Mouse (Mus musculus): Measurements from ENCODE around the gene Sgpp2.

Sgpp2 gene

DNA sequence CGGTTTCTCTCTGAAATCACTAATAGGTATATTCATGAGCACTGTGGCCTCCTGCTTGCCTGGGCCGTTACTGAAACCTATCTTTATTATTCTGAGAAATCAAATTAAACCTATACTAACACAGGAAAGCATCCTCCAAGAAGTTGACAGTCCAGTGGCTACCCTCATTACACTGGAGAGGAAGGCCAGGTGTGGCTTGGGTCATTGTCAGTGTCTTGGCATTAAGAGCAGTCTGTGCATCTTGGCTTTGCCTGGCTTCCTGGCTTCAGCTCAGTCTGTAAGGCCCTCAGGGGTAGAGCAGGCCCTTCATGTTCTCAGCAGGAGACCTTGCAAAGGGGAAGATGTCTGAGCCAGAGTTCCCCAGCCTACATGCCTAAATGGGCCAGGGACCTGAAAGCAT, 99.3 kb downstream of the Sgpp2 start:
- DNase-seq, result no peak

DNA sequence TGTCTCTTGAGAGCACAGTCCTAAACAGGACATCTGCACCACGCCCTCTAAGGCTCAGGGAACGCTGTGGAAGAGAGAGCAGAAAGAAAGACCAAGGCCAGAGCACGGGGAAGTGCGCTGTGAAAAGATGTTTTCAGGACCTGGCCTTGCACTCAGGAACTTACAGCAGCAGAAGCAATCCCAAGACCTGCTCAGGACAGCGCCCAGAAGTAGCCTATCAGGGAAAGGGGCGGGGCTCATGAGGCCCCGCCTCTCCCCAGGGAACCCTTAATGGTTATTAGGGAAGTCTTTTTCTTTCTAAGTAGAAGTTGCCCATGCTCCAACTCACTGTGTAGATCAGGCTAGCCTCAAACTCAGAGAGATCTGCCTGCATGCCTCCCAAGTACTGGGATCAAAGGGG, 102.5 kb downstream of the Sgpp2 start:
- DNase-seq, result no peak

DNA sequence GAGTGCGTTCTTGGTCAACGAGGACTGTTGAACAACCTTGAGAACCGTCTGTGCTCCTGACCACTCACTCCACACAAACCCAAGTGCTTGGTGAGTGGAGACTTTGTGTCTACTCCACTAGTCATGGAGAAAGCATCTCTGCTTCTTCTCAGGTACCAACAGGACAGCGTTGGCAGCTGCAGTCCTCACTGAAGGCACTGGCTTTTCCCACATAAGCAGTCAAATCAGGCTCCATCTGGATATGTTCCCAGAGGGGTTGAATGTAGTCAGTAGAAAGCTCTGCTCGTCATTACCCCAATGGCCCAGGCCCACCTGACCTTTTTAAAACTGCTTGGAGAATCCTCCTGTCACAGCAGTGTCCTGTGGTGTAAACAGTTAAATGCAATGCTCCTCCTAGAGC, 104.3 kb downstream of the Sgpp2 start:
- no peak for DNase-seq

DNA sequence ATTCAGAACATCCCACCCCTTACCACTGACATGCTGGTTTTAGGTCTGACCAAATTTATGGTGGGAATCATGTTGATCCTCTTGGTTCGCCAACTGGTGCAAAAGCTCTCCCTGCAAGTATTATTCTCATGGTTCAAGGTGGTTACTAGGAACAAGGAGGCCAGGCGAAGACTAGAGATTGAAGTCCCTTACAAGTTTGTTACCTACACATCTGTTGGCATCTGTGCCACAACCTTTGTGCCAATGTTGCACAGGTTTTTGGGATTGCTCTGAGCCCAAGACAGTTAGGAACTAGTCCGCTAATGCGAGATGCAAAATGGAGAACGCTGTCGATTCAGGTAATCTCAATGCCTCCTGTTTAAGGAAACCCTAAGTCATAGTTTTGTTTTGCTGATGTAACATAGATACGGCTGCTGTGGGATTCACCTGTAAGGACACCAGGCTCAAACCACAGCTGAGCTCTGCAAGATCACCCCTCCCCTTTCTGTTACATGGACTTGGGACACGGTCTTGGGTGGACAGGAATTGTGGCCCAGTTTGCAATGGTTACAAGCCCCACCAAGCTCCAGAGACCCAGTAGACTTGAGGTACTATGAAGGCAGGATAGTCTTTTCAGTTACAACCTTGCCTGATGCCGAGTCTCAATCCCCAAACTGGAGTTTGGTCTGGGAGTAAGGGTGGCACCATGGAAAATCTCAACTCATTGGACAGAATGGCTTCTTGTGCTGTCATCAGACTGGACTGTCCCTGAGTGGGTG, 107.2 kb downstream of the Sgpp2 start:
- no peak for DNase-seq

DNA sequence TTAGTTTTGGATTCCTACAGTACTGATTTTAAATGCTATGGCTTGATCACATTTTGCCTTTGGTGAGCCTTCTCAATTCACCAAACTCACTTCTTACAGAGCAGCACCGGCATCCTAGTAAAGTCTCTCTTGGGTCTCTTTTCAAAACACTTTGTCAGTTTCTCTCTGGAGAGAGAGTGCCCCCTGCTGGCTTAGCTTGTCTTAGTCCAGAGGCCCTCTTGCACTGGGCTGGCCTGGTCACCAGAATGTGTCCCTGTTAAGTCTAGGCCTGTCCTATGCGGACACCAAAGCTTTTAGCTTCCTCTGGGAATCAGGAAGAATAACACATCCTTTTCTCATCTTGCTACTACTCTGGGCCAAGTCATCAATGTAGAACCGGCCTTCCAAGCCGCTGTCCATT, 109.4 kb downstream of the Sgpp2 start:
- DNase-seq, result peak; percentile 84 to 91

DNA sequence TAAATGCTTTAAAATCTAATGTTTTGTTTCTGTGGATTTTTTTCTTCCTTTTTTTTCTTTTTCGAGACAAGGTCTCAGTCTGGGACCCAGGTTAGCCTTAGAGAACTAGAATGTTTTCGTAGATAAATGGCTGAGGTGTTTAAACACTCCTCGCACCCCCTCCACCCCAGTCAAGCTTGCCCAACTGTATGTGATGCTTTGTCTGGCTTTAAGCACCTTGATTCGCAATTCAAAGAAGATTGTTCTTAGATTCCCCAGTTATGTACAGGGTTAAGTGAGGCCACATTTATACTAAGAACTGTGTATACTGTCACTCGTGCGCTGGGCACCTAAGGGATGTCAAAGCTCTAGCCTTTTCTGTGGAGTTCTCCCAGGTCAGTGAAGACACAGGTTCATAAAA, 110.1 kb downstream of the Sgpp2 start:
- no peak for DNase-seq

DNA sequence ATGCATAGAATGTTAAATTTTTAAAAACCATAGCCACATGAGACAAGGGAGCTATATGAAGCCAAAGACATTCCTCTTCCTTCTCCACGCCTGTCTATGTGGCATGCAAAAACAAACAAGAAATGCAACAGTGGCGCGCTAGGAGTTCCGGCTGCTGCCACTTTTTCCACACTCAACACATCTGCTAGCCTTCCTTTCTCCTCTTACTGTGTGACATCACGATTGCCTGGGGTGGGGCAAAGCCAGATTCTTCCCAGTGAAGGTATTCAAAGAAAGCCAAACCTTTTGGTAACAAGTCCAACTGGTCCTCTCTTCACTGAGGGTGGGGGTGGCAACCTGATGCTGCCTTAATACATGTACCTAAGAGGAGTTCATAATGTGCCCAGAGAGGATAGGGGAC, 111.6 kb downstream of the Sgpp2 start:
- DNase-seq, result no peak

DNA sequence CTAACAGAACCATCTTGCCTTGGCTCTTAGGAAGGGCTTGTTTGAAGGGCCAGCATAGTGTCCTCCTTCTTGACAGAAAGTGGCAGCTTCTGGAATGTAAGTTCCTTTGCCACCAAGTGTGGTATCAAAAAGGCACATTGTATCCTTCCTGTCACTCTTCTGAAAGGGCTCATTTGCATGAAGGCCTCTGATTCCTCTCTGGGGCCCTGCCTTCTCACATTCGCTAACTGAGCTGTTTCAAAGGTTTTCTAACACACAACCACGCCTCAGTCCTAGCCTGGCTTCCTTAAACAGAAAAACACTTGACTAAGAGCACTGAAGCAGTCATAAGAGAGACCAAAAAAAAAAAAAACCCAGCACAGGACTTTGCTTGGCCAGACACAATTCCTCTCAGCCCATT, 112.4 kb downstream of the Sgpp2 start:
- no peak for DNase-seq

DNA sequence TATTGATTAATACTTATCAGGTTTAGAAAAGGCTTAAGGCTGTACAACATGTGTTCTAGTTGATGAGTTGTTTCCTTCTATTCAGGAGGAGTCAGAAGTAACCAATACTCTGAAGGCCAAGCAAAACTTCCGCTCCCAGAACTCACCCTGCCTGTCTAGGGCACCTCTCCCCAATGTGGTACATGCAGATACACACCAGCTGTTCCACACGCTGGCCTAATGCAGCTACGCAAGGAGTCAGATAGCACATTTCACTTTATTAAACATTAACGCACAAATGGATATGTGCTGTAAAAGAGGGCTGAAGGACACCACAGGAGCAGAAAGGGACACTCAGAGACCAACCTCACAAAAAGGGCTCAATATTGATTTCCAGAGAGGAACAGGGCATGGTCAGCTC, 114.7 kb downstream of the Sgpp2 start:
- DNase-seq, result no peak

DNA sequence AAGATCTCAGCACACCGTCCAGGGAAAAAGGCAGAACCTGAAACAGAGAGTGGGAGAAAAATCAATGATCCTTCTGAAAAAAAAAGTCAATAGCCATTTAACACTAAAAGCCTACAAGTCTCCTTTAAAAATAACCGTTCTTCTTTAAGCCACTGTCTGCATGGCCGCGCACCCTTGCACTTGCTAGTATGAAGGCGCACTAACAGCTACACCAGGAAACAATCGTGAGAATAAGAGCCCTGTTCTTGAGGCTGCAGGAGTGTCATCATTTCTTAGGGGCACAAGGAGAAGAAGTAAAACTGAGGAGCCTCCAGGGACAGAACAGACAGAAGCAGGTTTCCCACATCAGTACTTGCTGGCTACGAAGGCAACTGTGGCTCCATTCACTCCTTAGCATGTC, 115.2 kb downstream of the Sgpp2 start:
- no peak for DNase-seq

DNA sequence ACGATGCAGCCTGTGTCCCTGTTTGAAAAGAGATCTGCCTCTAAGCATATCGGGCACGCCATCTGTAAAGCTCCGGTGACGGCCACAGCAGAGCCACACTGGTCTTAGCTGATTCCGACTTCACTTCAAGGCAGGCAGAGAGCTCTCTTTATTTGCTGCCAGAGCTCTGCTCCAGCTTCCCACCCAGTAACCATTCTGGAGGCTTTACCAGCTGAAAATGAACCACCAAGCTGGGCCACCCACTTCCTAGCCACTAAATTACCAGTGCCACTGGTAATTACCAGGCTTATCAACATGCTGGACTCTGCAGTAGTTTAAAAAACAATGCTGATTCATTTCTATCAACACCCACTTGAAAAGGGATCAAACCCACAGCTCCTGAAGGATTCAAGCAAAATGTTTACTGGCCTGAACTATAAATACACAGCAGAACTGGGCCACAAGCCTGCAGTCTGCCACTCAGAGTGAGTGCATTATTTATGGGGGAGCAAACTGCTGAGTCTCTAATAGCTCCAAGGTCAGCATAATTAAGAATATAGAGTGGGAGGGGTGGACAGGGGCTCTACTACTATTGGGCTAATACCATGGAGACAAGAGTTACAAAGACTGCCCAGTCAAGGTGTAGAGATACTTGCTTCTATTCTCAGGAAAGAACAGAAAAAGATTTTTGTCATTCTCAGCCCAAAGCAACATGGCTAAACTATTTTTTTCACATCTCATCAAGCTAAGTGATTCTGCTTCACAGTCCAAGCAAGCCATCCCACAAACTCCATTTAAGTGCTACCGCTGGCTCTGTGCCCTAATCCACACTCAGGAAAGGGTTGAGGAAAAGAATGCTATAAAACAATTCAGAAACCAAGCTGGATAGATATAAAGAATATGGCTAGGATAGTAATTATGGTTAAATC, 115.9 kb downstream of the Sgpp2 start:
- DNase-seq, result no peak

DNA sequence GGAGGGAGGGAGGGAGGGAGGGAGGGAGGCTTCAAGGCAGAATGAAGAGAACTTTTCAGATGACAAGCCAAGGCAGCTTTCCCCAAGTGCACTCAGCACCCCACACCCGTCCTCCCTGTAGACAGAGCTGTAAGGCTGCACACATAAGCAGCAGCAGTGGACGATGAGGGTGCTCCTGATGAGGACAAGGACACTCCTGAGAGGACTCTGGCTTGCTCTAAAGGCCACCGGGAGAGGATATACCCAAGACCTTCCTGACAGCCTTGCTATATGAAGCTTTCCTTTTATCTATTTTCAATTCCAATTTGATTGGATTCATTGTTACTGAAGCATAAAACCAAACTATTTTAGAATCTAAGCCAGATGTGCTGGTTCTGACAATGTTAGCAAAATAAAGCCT, 116.7 kb downstream of the Sgpp2 start:
- DNase-seq, result no peak

DNA sequence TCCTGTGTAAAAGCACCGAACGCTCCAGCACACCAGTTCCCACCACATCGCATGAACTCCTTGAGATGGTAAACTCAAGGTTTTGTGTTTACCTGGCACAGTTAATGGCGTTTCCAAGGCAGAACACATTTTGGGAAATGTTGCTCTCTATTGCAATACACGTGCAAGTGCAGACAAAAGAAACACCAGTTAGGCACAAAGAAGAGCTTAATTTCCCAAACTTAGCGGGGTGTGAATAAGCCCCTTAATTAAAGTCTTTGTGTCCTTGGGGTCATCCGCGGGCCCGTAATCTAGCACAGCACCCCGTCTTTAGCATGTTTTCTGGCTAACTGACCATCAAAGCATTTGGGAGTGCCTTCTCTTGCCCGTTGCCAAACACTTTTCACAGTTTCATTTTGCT, 118.7 kb downstream of the Sgpp2 start:
- DNase-seq, result no peak

DNA sequence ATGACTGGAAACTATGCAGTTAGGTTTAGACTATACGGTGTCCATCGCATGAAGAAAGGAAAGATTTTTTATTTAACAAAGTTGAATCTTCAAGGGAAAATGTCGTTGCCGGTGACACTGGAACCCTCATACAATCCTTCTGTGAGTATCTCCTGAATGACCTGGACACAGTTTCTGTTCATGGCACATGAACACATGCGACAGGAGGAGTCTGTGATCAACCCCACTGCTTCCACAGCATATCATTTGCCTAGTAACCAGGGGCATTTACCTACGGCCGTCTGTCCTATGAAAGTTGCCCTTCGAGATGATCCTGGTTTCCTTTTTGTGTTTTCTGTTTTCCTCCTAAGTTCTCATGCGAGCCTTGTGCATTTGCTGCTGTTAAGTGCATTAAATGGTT, 123.3 kb downstream of the Sgpp2 start:
- no peak for DNase-seq

DNA sequence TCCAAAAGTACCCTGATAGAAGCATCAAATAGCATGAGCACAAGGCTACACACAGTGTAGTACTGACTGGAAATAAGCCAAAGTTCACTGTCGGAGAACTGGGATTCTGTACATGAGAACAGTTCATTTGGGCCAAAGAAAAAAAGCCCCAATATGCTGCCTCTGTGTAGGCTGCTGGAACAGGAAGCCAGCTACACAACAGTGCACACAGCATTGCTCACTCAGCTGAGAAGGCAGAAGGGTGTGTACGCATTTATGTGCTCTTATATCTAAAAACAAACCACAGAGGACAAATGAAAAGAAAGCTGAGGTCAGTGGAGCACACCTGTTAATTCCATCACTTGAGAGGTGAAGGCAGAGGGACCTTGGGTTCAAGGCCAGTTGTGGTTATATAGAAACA, 125.8 kb downstream of the Sgpp2 start:
- DNase-seq, result no peak

DNA sequence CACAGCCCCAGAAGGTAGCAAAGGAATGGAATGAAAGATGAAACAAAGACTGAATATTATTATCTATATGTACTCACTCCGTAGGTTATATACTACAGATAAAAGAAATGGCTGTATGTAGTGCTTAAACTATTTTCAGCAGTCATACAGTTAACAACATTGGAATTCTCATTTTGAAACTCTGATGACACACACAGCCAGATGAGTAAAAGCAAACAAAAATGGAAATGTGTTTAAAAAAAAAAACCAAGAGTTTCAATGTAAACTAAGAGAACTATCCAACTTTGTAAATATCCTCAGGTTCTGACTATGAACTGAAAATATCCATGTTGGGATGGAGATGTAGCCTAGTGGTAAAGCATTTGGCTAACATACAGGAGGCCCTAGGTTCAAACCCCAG, 126.3 kb downstream of the Sgpp2 start:
- DNase-seq, result no peak

DNA sequence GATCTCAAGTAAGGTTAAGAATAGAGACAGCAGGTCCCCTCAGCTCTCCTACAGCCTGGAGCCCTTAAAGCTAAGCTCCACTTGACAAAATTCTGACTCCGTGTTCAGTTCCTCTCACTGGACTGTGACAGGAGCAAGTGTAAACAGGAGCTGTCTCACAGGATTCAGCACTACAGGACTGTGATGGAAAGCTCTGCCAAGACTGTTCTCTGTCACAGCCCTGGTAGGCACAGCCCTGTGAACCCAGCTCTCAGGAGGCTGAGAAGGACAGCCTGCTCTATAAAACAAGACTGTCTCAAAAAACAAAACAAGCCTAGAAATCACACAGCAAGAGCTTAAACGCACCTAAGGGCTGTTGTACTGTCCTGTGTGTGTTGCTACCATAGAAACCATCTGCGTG, 127.0 kb downstream of the Sgpp2 start:
- DNase-seq, result no peak

DNA sequence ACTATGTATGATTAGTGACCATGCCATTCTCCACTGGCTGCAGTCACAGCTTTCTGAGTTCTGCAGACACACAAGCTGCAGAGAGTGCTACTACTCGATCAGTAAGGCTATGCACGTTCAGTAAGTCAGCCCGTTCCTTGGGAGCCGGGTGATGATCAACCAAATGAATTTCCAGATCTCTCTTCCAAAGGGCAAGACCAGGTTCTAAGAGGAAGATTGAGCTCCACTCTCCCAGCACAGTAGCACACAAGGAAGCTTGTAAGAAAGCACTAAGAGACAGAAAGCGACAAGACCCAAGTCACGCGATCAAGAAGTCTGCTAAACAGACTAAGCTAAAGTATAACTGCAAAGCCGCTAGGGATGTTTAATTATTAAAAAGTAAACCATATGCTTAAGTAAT, 130.6 kb downstream of the Sgpp2 start:
- no peak for DNase-seq

DNA sequence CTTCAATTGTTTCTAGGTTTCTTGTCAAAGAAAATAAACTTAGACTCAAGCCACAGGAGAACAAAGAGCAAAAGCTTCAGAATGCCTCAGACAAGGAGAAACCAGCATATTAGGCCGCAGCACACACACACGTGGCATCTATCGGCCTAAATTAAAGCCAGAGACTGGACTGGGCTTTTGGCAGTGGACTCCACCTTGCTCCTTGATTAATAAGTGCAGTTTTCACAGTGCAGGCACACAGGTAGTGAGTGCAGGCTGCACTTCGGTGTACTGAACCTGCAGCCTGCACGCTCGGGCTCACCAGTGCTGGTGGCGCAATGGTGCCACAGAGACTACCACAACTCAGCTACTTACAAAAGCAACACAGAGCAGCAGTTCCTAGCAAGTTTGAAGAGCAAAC, 132.9 kb downstream of the Sgpp2 start:
- no peak for DNase-seq

DNA sequence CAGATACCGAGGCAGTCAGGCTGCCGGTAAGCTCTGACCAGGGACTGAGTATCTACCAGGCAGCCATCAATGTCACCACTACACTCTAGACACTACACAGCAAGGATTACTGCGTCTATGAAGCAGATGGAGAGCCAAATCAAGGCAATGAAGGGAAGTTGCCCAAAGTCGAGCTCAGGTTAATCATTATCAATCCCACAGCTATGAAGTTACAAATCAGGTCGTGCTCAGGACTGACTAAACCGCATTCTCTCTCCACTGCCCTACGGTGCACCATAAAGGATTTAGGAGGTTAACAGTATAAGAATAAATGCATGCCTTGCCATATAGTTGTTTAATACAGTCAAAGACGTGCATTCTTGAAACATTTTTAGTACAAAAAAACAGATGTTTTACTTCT, 136.1 kb downstream of the Sgpp2 start:
- DNase-seq, result no peak

DNA sequence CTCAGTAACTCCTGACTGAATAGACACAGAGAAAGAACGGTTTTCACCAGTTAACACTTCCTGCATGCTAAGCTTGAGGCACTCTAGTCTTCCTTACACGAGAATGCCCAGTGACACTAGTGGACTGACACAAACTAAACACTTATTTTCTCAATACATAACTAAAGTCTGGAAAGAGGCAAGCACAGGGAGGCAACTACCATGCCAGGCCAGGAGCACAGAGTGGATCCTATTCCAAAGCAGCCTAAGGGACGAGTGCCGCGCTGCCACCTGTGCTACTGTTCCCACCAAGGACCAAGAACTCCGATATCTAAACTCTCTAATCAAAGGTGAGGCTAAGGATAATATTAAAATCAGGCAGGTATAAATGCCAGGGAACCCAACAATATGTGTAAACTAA, 136.6 kb downstream of the Sgpp2 start:
- DNase-seq, result no peak

DNA sequence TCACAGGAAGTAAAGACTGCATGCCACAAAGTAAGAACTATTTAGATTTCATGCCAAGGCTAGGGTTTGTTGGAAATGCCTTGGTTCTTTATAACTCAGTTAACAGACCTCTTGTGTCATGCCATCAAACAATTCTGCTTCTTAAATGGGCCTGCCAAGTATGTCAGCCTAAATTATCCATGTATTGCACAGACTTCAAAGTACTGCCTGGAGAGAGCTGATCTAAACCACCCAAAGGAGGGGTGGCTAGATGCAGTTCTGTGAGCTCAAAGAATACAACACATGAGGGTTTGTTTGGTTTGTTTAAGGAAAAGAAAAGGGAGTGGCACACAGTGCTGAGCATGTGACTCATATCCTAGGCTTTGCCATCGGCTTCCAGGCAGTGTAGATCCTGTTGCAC, 137.9 kb downstream of the Sgpp2 start:
- DNase-seq, result no peak

DNA sequence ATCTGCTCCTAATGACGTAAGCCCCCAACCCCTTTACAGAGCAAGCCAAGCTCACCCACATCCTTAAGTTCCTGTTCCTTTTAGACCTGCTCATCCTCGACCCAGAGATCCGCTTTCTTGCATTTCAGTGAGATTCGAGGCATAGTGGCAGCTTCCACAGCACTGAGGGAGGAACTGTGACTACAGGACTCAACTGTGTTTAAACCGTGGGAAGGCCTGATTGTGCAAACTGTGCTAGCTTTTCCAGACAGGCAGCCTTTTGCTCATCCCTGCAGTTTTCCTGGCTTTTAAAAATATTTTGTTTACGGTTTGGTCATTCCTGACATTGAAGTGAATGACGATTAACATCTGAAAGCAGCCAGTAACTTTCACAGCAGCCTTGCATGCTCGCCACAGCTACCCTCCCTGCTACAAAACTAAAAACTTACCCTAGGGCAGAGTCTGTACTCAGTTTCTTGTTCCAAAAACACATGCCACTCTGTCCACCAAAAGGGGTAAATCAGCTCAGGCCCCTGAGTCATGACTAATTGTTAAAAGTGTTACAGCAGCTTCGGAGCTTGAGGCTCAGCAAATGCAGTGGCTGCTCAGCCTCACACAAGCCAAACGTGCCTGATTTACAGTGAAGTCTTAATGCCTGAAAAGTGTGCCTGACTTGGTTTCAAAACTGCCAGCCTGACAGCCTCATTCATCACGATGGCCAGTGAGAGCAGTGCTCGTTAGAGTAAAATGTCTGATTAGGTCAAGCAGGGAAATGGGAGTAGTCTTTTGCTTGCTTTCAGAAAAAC, 141.1 kb downstream of the Sgpp2 start:
- DNase-seq, result no peak

DNA sequence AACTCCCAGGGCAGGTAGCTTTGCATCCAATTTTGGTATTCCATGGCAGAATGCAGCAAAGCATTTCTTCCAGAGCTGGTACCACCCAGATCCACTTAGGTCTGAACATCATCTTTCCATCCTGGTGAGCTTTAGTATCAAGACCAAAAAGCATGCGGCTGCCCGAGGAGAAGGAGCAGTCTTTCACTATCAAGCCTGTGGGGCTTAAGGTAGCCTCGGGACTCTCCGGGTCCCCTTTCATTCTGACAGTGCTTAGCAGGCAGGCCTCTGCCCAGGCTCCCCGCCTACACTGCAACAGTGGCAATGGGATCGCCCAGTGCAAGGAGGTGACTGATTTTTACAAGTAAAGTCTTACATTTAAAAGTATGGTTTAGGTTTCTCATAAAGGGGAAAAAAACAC, 142.4 kb downstream of the Sgpp2 start:
- no peak for DNase-seq
